Mouse (Mus musculus) heart, adult 2 months (tissue): Measurements from ENCODE around the gene Cplx1. TPM values are rescaled to one million over a fixed set of nuclear protein-coding genes. Genes with fewer than 3 reads are reported as not detected.

Experiments
- DNase-seq, 2 experiments: peaks; one replicate each; pipeline ENCODE4 v3.0.0; 2021
- H3K27ac ChIP-seq: fragments of 200-600 bp; 2 replicates; pipeline ENCODE4 v1.8.1; 2022
- H3K27me3 ChIP-seq: fragments of 200-500 bp; 2 replicates; pipeline ENCODE4 v1.6.1; 2012; ENCODE audit warnings: mild to moderate bottlenecking, low read length, inconsistent platforms, mixed read lengths; ENCODE audit not compliant: control insufficient read depth, insufficient read depth
- H3K36me3 ChIP-seq: fragments of 200-500 bp; 2 replicates; pipeline ENCODE4 v1.6.1; 2012; ENCODE audit warnings: low read length, inconsistent platforms; ENCODE audit not compliant: control insufficient read depth, insufficient read depth
- H3K4me1 ChIP-seq: fragments of 200-500 bp; 2 replicates; pipeline ENCODE4 v1.6.1; 2011; ENCODE audit warnings: low read length; ENCODE audit not compliant: control insufficient read depth, insufficient read depth
- H3K4me3 ChIP-seq: fragments of 200-600 bp; 2 replicates; pipeline ENCODE4 v1.8.1; 2022
- H3K79me2 ChIP-seq: fragments of 200-500 bp; replicated peaks from 2 replicates; pipeline ENCODE4 v1.6.1; 2012; ENCODE audit warnings: mild to moderate bottlenecking, inconsistent platforms, low read length, moderate library complexity, mixed read lengths; ENCODE audit not compliant: control insufficient read depth, insufficient read depth
- H3K9ac ChIP-seq: fragments of 200-500 bp; 2 replicates; pipeline ENCODE4 v1.6.1; 2012; ENCODE audit warnings: low read depth, mild to moderate bottlenecking, control low read depth, inconsistent platforms, low read length, mixed read lengths
- CTCF ChIP-seq: fragments of 200-600 bp; IDR thresholded peaks from 2 replicates; pipeline ENCODE4 v1.8.1; 2022; ENCODE audit warnings: antibody characterized with exemption, mild to moderate bottlenecking, moderate library complexity
- EP300 ChIP-seq: fragments of 200-500 bp; IDR thresholded peaks from 2 replicates; pipeline ENCODE4 v1.6.1; 2011; ENCODE audit warnings: low read depth, low read length, control low read depth; ENCODE audit not compliant: insufficient read depth
- POLR2A ChIP-seq: fragments of 200-500 bp; IDR thresholded peaks from 2 replicates; pipeline ENCODE4 v1.6.1; 2011; ENCODE audit warnings: mild to moderate bottlenecking, low read depth, low read length, control low read depth; ENCODE audit not compliant: insufficient read depth
- WGBS: fragments of 180-500 bp; shearing (Covaris S2); methylation state at CpG from one replicate; pipeline ENCODE4 v1.1.7; 2018; 5-methylcytosine and 5-hydroxymethylcytosine counted together
- intact Hi-C: fragments of 180-260 bp; cut with DNase I; formaldehyde crosslinking; loops from one replicate; pipeline ENCODE4 v1.15.1; 2025
- polyA plus RNA-seq: library from polyadenylated mRNA; depleted of rRNA; stranded (reverse); fragments of >200 nt; gene quantifications from 2 replicates; pipeline ENCODE4 v1.2.3, GENCODE M21; 2012
- total RNA-seq, 2 experiments: library from RNA; stranded (reverse); gene quantifications; 2 replicates each; pipeline ENCODE4 v1.2.3; 2021

Gene Cplx1
- total and polyA plus RNA-seq, 3 experiments = 0.36 to 0.45 TPM; not detected in 1

DNA sequence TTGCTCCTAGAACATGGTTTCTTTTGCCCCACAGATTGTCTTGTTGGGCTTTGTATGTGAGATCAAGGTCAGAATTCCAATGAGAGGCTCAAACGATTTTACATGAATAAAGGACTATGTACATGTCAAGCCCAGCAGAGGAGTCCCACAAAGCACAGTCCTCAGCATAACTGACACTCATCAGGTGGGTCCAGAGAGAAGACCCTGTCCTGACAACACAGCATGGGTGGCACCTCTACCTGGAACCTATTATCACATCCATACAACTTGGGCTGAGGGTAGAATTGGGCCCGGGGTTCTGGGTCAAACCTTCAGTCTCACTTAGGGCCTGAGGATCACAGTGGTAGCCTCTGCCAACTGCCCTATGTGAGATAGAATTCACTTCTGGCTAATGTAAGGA, 15.6 kb upstream of the Cplx1 start:
- Histone ChIP-seq H3K27ac (no peak overlapping the region), H3K4me3 (no peak overlapping the region), H3K27me3 (no peaks in the 10 kb centered on the region), H3K9ac (no peak overlapping the region), H3K4me1 (no peaks in the 10 kb centered on the region), H3K79me2 (no peaks in the 10 kb centered on the region), H3K36me3 (no peaks in the 10 kb centered on the region)
- intact Hi-C loops = no loop called here
- DNase-seq = no peak
- TF ChIP-seq EP300 = no peak
- no peak for TF ChIP-seq CTCF
- no peak for TF ChIP-seq POLR2A
- WGBS = 91% methylated on average over 2 of the region's 2 CpGs

GRCm38 (mm10) chr5:108564346-108564745, 14.5 kb upstream of the Cplx1 start:
- H3K36me3 ChIP-seq = no peaks in the 10 kb centered on the region
- no peaks in the 10 kb centered on the region for H3K4me1 ChIP-seq
- H3K27me3 ChIP-seq = no peaks in the 10 kb centered on the region
- intact Hi-C loops = no loop called here
- no peak overlapping the region for H3K4me3 ChIP-seq
- no peak overlapping the region for H3K9ac ChIP-seq
- no peak for DNase-seq
- H3K27ac ChIP-seq = no peak overlapping the region
- WGBS = 60% methylated on average over 3 of the region's 3 CpGs
- TF ChIP-seq EP300 (no peak), CTCF (no peak), POLR2A (no peak)
- no peaks in the 10 kb centered on the region for H3K79me2 ChIP-seq

DNA sequence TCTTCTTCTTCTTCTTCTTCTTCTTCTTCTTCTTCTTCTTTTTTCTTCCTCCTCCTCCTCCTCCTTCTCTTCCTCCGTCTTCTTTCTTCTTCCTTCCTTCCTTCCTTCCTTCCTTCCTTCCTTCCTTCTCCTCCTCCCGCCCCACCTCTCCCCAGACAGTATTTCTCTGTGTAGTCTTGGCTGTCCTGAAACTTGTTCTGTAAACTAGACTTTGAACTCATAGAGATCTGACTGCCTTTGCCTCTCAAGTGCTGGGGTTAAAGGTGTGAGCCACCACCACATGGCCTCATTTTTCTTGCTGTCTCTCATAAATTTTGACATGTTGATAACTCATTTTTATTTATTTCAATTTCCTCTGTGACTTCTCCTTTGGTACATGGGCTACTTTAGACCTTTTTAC, 12.7 kb upstream of the Cplx1 start:
- 56% methylated on average over 2 of the region's 2 CpGs for WGBS
- H3K4me1 ChIP-seq = no peaks in the 10 kb centered on the region
- no peak overlapping the region for H3K4me3 ChIP-seq
- DNase-seq = no peak
- no peak overlapping the region for H3K9ac ChIP-seq
- H3K36me3 ChIP-seq = no peaks in the 10 kb centered on the region
- H3K27ac ChIP-seq = no peak overlapping the region
- no peaks in the 10 kb centered on the region for H3K79me2 ChIP-seq
- intact Hi-C loops = no loop called here
- H3K27me3 ChIP-seq = no peaks in the 10 kb centered on the region
- no peak for TF ChIP-seq EP300
- TF ChIP-seq POLR2A = no peak
- no peak for TF ChIP-seq CTCF

DNA sequence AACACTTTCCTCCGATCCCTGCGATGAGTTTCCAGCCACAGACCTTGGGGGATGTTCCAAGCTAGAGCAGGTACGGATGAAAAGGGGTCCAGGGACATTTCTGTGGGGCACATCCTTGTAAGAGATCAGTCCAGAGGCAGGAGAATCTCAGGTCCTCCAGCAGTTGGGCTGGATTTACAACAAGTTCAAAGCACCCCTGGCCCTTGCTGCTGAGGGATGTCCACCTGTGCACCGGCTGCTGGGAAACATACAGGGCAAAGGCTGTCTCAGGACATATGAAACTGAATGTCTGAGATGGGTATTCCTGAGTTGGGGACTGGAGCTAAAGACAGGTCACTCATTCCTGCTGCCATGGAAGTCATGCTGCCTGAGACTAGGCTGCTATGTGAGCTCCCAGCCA, 7.2 kb upstream of the Cplx1 start:
- 66% methylated on average over 4 of the region's 4 CpGs for WGBS
- no peaks in the 10 kb centered on the region for H3K4me1 ChIP-seq

DNA sequence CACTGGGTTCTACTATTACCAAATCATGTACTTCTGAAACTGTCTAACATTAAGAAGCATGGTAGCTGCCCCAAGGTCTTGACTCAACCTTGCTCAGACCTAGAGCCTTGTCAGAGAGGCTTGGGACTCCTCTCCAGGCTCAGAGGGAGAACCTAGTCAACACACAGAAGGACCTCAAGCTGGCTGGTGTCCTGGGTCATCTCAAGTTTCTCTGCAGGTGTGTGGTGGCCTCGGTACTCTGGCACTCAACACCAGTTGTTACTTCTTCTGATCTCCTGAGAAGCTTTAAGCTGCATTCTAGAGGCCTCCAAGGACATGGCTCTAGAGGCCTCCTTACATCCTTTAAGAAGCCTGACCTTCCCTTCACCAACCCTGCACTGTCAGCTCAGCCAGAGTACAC, 4.2 kb upstream of the Cplx1 start:
- intact Hi-C loops = no loop called here

More for the DNA sequence above, 7.2 kb upstream of the Cplx1 start:
- Histone ChIP-seq H3K4me3 (no peak overlapping the region), H3K9ac (no peak overlapping the region), H3K27me3 (no peaks in the 10 kb centered on the region; the same call in 1 of the 2 replicates), H3K36me3 (no peaks in the 10 kb centered on the region), H3K79me2 (no peaks in the 10 kb centered on the region), H3K27ac (no peak overlapping the region)
- intact Hi-C loops = no loop called here
- DNase-seq = no peak
- TF ChIP-seq CTCF (no peak), EP300 (no peak), POLR2A (no peak)

GRCm38 (mm10) chr5:108550207-108550594, 377 bp upstream of the Cplx1 start:
- no peak for DNase-seq
- TF ChIP-seq EP300 (no peak), CTCF (no peak), POLR2A (no peak)
- H3K36me3 ChIP-seq = no peaks in the 10 kb centered on the region
- no peak overlapping the region for H3K4me3 ChIP-seq
- H3K4me1 ChIP-seq = no peaks in the 10 kb centered on the region
- H3K27ac ChIP-seq = no peak overlapping the region
- no peaks in the 10 kb centered on the region for H3K79me2 ChIP-seq
- intact Hi-C loops = no loop called here
- H3K9ac ChIP-seq = no peak overlapping the region
- peaks cover 14% of the 10 kb centered on the region; the same call in 1 of the 2 replicates for H3K27me3 ChIP-seq
- WGBS = 3% methylated on average over 16 of the region's 16 CpGs

More for the DNA sequence above, 4.2 kb upstream of the Cplx1 start:
- Histone ChIP-seq H3K4me1 (no peaks in the 10 kb centered on the region), H3K79me2 (no peaks in the 10 kb centered on the region), H3K27me3 (peaks cover 13% of the 10 kb centered on the region; the same call in 1 of the 2 replicates), H3K27ac (no peak overlapping the region), H3K4me3 (no peak overlapping the region), H3K9ac (no peak overlapping the region), H3K36me3 (no peaks in the 10 kb centered on the region)
- no peak for DNase-seq
- 70% methylated on average over 1 of the region's 1 CpGs for WGBS
- TF ChIP-seq POLR2A (no peak), CTCF (no peak), EP300 (no peak)

DNA sequence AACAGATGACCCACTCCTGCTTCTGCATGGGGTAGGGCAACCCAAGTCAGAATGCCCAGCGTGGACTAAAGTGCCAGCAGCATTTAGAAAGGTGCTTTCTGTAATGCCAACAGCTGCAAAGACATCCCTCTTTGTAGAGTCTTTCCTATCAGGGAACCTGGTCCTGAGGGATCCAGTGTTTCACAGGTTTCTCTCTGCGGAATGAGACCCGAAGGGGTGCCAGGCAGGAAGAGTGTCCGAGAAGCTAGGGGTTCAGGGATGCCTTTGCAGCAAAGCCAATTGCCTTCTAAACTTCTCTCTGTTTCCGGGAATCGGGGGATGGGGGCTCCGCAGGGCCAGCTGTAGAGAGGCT, 711 bp downstream of the Cplx1 start:
- H3K4me3 ChIP-seq = no peak overlapping the region
- intact Hi-C loops = no loop called here
- DNase-seq = no peak
- WGBS = 22% methylated on average over 7 of the region's 7 CpGs
- H3K4me1 ChIP-seq = no peaks in the 10 kb centered on the region
- no peaks in the 10 kb centered on the region for H3K36me3 ChIP-seq
- H3K79me2 ChIP-seq = no peaks in the 10 kb centered on the region
- no peak overlapping the region for H3K27ac ChIP-seq
- H3K27me3 ChIP-seq = peaks cover 14% of the 10 kb centered on the region; the same call in 1 of the 2 replicates
- TF ChIP-seq CTCF (no peak), POLR2A (no peak), EP300 (no peak)
- H3K9ac ChIP-seq = no peak overlapping the region
